Mouse (Mus musculus) kidney, embryonic 15.5 days (tissue): ENCODE data around the gene Pou6f1. TPM values are rescaled to one million over a fixed set of nuclear protein-coding genes. Genes with fewer than 3 reads are reported as not detected.

ENCODE experiments used
- ATAC-seq: fragments of 200-750 bp; cut with Nextera tagmentation; replicated peaks from 2 replicates; pipeline ENCODE4 v1.8.0; 2017; ENCODE audit warnings: moderate TSS enrichment; ENCODE audit not compliant: low FRiP score
- H3K27ac ChIP-seq: fragments of 300-500 bp; sonication (generic); 2 replicates; pipeline ENCODE4 v1.5.1; 2015; ENCODE audit warnings: mild to moderate bottlenecking, inconsistent platforms
- H3K27me3 ChIP-seq: fragments of 300-500 bp; sonication (generic); 2 replicates; pipeline ENCODE4 v1.6.1; 2015; ENCODE audit warnings: inconsistent platforms
- H3K36me3 ChIP-seq: fragments of 300-500 bp; sonication (generic); 2 replicates; pipeline ENCODE4 v1.6.1; 2015; ENCODE audit warnings: inconsistent platforms
- H3K4me1 ChIP-seq: fragments of 300-500 bp; sonication (generic); 2 replicates; pipeline ENCODE4 v1.6.1; 2015; ENCODE audit warnings: inconsistent platforms
- H3K4me2 ChIP-seq: fragments of 300-500 bp; sonication (generic); 2 replicates; pipeline ENCODE4 v1.6.1; 2015; ENCODE audit warnings: moderate library complexity, mild to moderate bottlenecking, inconsistent platforms
- H3K4me3 ChIP-seq: fragments of 300-500 bp; sonication (generic); replicated peaks from 2 replicates; pipeline ENCODE4 v1.5.1; 2015; ENCODE audit warnings: mild to moderate bottlenecking, inconsistent platforms
- H3K9ac ChIP-seq: fragments of 300-500 bp; sonication (generic); 2 replicates; pipeline ENCODE4 v1.6.1; 2015; ENCODE audit warnings: mild to moderate bottlenecking, inconsistent platforms
- H3K9me3 ChIP-seq: fragments of 300-500 bp; sonication (generic); replicated peaks from 2 replicates; pipeline ENCODE4 v1.6.1; 2016; ENCODE audit warnings: inconsistent platforms
- WGBS: fragments of 180-500 bp; shearing (Covaris S2); methylation state at CpG from one replicate; pipeline ENCODE4 v1.1.7; 2015; ENCODE audit warnings: mixed read lengths; 5-methylcytosine and 5-hydroxymethylcytosine counted together
- microRNA-seq: library from miRNA; unstranded; fragments of <30 nt; microRNA quantifications from one replicate; pipeline ENCODE4, GENCODE M21; 2016
- polyA plus RNA-seq: library from polyadenylated mRNA; unstranded; fragments of >200 nt; fragmentation: Nextera tagmentation; extraction: Ambion mirVana; gene quantifications from 2 replicates; pipeline ENCODE4 v1.2.1, GENCODE M21; 2015

Gene Pou6f1
- polyA plus RNA-seq, 1 experiment from 2014 or later = 8.4 TPM

GRCm38 (mm10) chr15:100537913-100538312 lies 61.9 kb downstream of the Pou6f1 start:
- Histone ChIP-seq H3K27ac (no peak overlapping the region), H3K4me2 (no peak overlapping the region), H3K9ac (no peak overlapping the region), H3K4me1 (no peaks in the 10 kb centered on the region), H3K4me3 (no peak overlapping the region), H3K36me3 (peaks cover 58% of the 10 kb centered on the region), H3K27me3 (no peaks in the 10 kb centered on the region), H3K9me3 (no peaks in the 10 kb centered on the region)
- no peak for ATAC-seq
- WGBS = 86% methylated on average over 6 of the region's 6 CpGs

GRCm38 (mm10) chr15:100527900-100528299 lies 71.9 kb downstream of the Pou6f1 start:
- H3K9ac ChIP-seq = no peak overlapping the region
- WGBS = 59% methylated on average over 5 of the region's 5 CpGs
- no peaks in the 10 kb centered on the region for H3K4me1 ChIP-seq
- no peaks in the 10 kb centered on the region for H3K27me3 ChIP-seq
- H3K4me3 ChIP-seq = no peak overlapping the region
- H3K27ac ChIP-seq = no peak overlapping the region
- ATAC-seq = no peak
- peaks cover 40% of the 10 kb centered on the region for H3K36me3 ChIP-seq
- no peaks in the 10 kb centered on the region for H3K9me3 ChIP-seq
- H3K4me2 ChIP-seq = no peak overlapping the region

GRCm38 (mm10) chr15:100525405-100525804 lies 74.4 kb downstream of the Pou6f1 start:
- Histone ChIP-seq H3K4me1 (no peaks in the 10 kb centered on the region), H3K36me3 (peaks cover 61% of the 10 kb centered on the region), H3K4me2 (no peak overlapping the region), H3K9me3 (no peaks in the 10 kb centered on the region), H3K4me3 (no peak overlapping the region), H3K27ac (no peak overlapping the region), H3K27me3 (no peaks in the 10 kb centered on the region), H3K9ac (no peak overlapping the region)
- WGBS = 94% methylated on average over 14 of the region's 14 CpGs
- no peak for ATAC-seq

Small RNAs within 50 kb of the gene (microRNA-seq; reads per million reads assigned to microRNA genes)
- not detected for gene Mir6961

Other genes with a start within 250 kb of the Pou6f1 start
- gene Methig1, start 246.8 kb downstream of the Pou6f1 start, polyA plus RNA-seq = 0.94 and 1.5 TPM in 2 replicates
- 0.26 TPM in 1 of 2 replicates, not detected in the other for gene Mettl7a2, start 246.8 kb downstream of the Pou6f1 start, polyA plus RNA-seq
- gene Higd1c, start 235.4 kb downstream of the Pou6f1 start, polyA plus RNA-seq = 0.64 and 1.7 TPM in 2 replicates
- gene Gm5475, start 177.8 kb downstream of the Pou6f1 start, polyA plus RNA-seq = 0.15 and 0.25 TPM in 2 replicates
- 26.8 and 28.2 TPM in 2 replicates for gene Slc11a2, start 174.9 kb downstream of the Pou6f1 start, polyA plus RNA-seq
- 27.5 and 27.8 TPM in 2 replicates for gene Letmd1, start 131.0 kb downstream of the Pou6f1 start, polyA plus RNA-seq
- 16.0 and 16.9 TPM in 2 replicates for gene Csrnp2, start 104.5 kb downstream of the Pou6f1 start, polyA plus RNA-seq
- 38.1 and 38.2 TPM in 2 replicates for gene Tfcp2, start 48.0 kb downstream of the Pou6f1 start, polyA plus RNA-seq
- gene Dazap2, start 15.4 kb upstream of the Pou6f1 start, polyA plus RNA-seq = 237 and 241 TPM in 2 replicates
- 30.0 and 33.1 TPM in 2 replicates for gene Smagp, start 37.0 kb upstream of the Pou6f1 start, polyA plus RNA-seq
- gene Bin2, start 69.6 kb upstream of the Pou6f1 start, polyA plus RNA-seq = 2.6 and 3.2 TPM in 2 replicates
- gene Cela1, start 87.9 kb upstream of the Pou6f1 start, polyA plus RNA-seq = 16.5 and 18.3 TPM in 2 replicates
- gene Galnt6, start 129.4 kb upstream of the Pou6f1 start, polyA plus RNA-seq = 1.0 and 2.4 TPM in 2 replicates
- 9.6 and 9.9 TPM in 2 replicates for gene Slc4a8, start 161.8 kb upstream of the Pou6f1 start, polyA plus RNA-seq